Mouse (Mus musculus) adrenal gland, postnatal 4 days (tissue): ENCODE results near the gene Nrxn1. TPM values are rescaled to one million over a fixed set of nuclear protein-coding genes. Genes with fewer than 3 reads are reported as not detected.

ENCODE experiments used
- DNase-seq, 2 experiments: peaks; one replicate each; pipeline ENCODE4 v3.0.0; 2021 to 2022; ENCODE audit warnings: low spot score in 2 of 2, mixed read lengths in 2 of 2
- total RNA-seq, 2 experiments: library from RNA; stranded (reverse); gene quantifications; 2 replicates each; pipeline ENCODE4 v1.2.3; 2021

The Nrxn1 gene
- total RNA-seq, 2 experiments from 2014 or later, result 20.1 to 20.6 TPM

DNA sequence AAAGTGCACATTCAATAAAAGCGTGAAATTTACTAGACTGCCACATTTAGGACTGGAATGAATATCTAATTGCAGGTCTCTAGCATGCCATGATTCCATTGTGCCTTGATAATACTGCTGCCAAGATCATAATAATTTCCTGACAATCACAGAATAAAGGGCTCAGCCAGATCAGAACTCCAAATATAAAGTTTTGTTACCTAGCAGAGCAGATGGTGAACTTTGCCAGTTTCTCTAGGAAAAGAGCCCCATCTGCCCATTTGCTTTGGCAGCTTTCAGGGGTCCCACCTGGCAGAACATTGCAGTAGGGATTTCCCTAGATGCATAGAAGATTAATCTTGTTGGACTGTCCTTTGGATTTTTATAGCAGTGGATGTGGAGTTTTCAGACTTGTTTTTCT lies 411.9 kb downstream of the Nrxn1 start:
- DNase-seq, result no peak

DNA sequence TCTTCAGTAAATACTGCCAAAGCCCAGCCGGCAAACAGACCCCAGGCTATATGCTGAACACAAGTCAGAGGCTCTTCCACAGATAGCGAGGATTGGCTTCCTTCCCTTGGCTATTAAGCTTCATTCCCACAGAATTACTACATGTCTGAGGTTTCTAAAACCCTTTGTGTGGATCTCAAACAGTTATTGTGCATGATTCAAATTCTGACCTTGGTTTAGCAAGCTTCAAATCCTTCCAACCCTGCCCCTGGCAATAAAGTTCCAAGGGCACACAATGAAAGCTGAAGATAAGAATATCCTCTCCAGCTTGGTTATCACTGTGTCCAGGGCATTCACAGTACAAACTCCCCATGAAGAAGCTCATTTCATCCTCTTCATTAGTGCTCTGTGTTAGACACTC lies 416.2 kb downstream of the Nrxn1 start:
- no peak for DNase-seq

DNA sequence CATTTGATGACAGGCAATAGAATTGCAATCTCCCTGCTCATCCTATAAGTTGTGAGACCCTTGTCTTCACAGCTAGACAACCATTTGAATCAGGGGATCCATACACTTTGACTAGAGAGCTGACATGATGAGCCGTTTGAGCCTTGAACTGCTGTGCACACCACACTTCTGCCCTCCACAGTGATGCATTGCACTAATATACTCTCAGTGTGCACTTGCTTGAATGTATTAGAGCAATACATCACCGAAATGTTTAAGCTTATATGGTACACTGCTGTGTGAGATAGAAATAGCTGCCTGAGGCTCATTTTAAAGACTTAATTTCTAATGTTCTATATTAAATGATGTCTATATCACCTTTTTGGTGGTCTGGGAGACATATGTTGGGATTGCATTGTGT lies 430.6 kb downstream of the Nrxn1 start:
- DNase-seq, result no peak

GRCm38 (mm10) chr17:90654506-90654905 lies 438.4 kb downstream of the Nrxn1 start:
- no peak for DNase-seq

GRCm38 (mm10) chr17:90653347-90653746 lies 439.5 kb downstream of the Nrxn1 start:
- DNase-seq, result no peak

- DNase-seq, result no peak
These were observed 442.6 kb downstream of the Nrxn1 start for GRCm38 (mm10) chr17:90650279-90650678.

DNA sequence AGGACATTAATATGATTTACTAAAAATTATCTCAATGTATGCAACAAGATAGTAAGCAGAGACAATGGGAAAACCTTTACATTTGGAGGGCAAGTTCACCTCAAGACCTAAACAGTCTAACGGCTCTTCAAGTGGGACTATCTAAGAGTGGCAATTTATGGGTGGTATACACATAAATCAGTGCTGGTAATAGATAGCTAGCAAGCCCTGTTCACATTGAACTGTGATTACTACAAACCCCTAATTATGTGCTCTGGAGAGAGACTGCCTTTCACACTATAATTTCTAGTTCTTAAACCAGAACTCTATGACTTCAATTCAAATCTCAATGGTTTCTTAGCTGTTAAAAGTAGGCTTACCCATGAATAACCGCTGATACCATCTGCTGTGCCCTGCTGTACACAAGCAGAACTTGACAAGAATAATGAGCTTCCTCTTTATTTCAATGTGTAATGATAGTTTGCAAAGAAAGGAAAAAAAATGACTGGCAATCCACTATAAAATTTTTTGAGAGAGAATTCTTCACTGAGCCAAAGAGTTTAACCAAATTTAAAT lies 453.8 kb downstream of the Nrxn1 start:
- no peak for DNase-seq

- DNase-seq, result no peak
These were observed 454.6 kb downstream of the Nrxn1 start for GRCm38 (mm10) chr17:90638183-90638727.

- DNase-seq, result no peak
These were observed 461.5 kb downstream of the Nrxn1 start for GRCm38 (mm10) chr17:90631371-90631770.

DNA sequence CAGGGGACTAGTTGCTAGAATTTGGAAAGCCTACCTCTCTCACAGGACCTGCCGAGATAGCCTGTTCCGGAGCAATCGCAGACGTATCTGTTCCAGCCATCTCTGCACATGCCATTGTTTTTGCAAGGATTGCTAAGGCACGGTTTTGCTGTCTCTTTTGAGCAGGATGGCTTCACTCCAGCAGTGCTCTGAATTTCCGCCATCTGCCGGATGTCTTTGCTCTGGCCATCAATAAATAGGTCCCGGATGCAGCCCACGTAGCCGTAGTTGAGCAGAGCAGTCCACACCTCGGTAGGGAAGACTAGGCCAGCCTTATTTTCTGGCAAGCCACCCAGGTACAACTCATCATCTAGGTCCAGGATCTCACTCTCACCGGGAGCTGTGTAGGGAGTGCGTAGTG lies 463.0 kb downstream of the Nrxn1 start:
- DNase-seq, result no peak

- no peak for DNase-seq
These were observed 464.4 kb downstream of the Nrxn1 start for GRCm38 (mm10) chr17:90628469-90628868.

- no peak for DNase-seq
These were observed 464.9 kb downstream of the Nrxn1 start for GRCm38 (mm10) chr17:90628004-90628403.

GRCm38 (mm10) chr17:90627395-90627794 lies 465.5 kb downstream of the Nrxn1 start:
- DNase-seq, result no peak

- DNase-seq, result no peak
These were observed 468.1 kb downstream of the Nrxn1 start for GRCm38 (mm10) chr17:90624591-90625266.

- DNase-seq, result no peak
These were observed 471.0 kb downstream of the Nrxn1 start for GRCm38 (mm10) chr17:90621828-90622227.

DNA sequence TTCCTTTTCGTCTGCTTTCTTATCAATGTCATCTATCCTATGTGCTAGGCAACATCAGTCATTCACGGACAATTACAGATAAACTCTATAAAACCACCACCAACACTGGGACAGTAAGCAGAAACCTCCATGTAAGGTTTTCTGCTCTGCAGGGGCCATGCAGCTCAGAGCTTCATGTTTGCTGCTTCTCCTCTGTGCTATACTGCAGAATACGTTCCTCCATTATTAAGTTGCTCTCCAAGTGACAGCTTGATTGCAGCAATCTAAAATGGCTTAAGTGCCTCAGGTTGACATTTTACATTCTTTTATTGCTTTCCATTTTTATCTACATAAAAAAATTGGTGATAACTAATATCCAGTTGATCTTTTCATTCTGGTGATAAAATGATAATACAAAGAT lies 477.9 kb downstream of the Nrxn1 start:
- no peak for DNase-seq

DNA sequence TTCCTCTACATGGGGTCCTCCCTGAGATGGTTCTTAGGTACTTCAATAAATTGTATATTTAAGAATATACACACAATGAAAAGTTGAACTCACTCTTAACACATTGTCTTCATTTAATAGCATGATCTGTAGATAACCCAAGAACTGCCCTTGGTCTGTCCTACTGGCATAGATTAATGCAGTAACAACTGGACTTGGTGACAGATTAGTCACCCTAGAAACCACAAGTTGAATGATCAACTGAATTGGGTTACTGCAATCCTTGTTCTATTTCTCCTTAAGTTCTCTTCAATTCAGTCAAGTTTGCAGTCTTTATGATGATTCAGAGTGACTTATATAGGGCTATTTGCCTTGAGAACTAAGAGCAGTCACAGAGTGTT lies 485.5 kb downstream of the Nrxn1 start:
- DNase-seq, result no peak

GRCm38 (mm10) chr17:90606718-90607426 lies 486.0 kb downstream of the Nrxn1 start:
- no peak for DNase-seq

DNA sequence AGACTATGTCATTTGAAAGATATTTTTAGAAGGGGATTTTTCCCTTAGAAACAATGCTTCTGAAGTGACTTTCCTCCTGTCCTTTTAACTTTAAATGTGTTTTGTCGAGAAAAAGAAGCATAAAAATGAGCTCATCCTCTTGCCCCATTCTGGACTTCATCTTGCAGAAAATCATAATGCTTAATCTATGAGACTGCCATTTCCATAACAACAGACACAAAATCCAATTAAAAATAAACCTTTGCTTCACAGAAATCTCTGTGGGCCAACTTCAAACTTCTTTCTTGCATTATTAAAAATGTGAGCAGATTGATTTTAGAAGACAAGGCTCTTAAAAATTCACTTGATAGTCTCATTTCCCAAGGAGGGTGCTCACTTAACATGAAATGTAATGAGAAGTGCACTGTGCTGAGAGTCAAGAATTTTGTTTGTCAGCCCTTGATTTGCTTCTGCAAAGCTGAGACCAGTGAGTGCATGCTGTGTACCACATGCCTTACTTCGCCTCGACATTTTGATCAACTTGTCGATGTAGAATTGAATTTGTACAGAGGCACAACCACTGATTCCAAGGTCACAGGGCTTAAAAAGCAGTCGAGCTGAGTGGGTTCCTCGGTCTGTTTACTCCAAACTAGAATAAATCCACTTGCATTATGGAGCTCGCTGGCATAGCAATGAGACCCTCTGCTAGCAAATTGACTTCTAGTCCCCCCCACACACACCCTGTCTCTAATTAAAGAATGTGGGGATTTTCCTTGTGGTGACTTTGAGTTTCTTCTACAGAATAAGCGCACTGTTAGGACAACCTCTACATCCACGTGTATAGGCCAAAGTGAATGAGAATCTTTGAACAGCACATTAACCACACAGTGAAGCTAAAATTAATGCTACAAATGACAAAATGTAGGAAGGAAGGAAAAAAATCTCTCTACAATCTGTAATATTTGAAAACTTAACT lies 493.0 kb downstream of the Nrxn1 start:
- DNase-seq, result no peak

DNA sequence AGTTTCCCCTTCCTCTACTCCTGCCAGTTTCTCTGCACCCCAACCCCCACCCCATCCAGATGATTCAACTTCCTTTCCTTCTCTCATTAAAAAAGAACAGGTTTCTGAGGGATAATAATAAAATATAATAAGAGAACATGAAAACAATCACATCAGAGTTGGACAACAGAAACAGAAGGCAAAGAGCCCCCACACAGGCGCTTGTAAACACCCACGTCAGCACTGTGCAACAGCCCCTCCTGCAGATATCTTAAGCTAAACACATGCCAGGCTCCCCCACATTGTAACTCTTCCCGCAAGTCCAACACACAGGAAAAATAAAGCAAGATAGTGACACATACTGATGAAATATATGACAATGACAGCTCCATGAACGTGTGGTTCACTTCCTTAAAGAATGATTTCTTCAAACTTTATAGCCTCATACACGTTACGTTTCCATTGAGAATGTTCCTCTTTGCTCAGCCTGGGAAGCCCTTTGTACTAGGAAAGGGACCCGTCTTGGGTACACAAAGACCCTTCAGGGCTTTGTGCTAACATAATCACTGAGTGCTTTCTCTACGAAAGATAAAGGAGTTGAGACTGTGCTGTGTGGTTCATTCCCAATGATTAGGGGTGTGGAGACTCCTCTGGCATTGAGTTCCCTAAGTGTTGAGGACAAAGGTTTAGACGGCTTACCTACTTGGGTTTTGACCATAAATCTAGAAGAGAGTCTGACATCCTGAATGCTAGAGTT lies 497.9 kb downstream of the Nrxn1 start:
- DNase-seq, result no peak

DNA sequence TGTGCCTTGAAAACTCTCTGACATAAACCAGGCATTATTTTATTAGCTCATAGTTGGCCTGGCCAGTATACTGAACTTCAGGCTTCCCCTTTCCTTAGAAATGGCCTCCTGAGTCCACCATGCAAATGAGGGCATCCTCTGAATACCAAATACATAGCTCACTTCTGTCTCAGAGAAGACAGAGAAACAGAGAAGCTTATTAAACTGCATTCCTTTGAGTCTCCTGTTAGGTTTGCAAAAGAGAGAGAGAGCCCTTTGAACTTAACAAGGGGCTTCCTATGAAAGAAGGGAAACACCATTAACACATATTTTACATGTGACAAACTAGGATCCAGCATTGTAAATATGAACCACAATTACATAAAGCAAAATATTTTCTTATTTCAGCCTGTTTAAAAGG lies 506.0 kb downstream of the Nrxn1 start:
- no peak for DNase-seq
